Mouse (Mus musculus) kidney, postnatal 0 days (tissue): ENCODE data around the gene Atxn7l1. TPM values are rescaled to one million over a fixed set of nuclear protein-coding genes. Genes with fewer than 3 reads are reported as not detected.

Experiments used
- ATAC-seq: fragments of 200-750 bp; cut with Nextera tagmentation; replicated peaks from 2 replicates; pipeline ENCODE4 v1.8.0; 2017; ENCODE audit warnings: low read depth, moderate number of reproducible peaks, moderate TSS enrichment, moderate library complexity; ENCODE audit not compliant: low FRiP score
- DNase-seq: peaks from one replicate; pipeline ENCODE4 v3.0.0-alpha.2; 2016; ENCODE audit warnings: low spot score
- H3K27ac ChIP-seq: fragments of 300-500 bp; sonication (generic); 2 replicates; pipeline ENCODE4 v1.5.1; 2014; ENCODE audit warnings: mild to moderate bottlenecking
- H3K27me3 ChIP-seq: fragments of 300-500 bp; sonication (generic); 2 replicates; pipeline ENCODE4 v1.6.1; 2014; ENCODE audit warnings: low read length, mixed read lengths; ENCODE audit not compliant: insufficient read depth
- H3K36me3 ChIP-seq: fragments of 300-500 bp; sonication (generic); 2 replicates; pipeline ENCODE4 v1.6.1; 2014; ENCODE audit warnings: low read length, mixed read lengths; ENCODE audit not compliant: insufficient read depth
- H3K4me1 ChIP-seq: fragments of 300-500 bp; sonication (generic); replicated peaks from 2 replicates; pipeline ENCODE4 v1.6.1; 2014; ENCODE audit warnings: antibody characterized with exemption, low read length, mixed read lengths; ENCODE audit not compliant: insufficient read depth
- H3K4me2 ChIP-seq: fragments of 300-500 bp; sonication (generic); 2 replicates; pipeline ENCODE4 v1.6.1; 2014; ENCODE audit warnings: mild to moderate bottlenecking, low read length, moderate library complexity, mixed read lengths
- H3K4me3 ChIP-seq: fragments of 300-500 bp; sonication (generic); replicated peaks from 2 replicates; pipeline ENCODE4 v1.5.1; 2014; ENCODE audit warnings: low read depth, low read length
- H3K9ac ChIP-seq: fragments of 300-500 bp; sonication (generic); 2 replicates; pipeline ENCODE4 v1.6.1; 2014; ENCODE audit warnings: low read depth, low read length
- H3K9me3 ChIP-seq: fragments of 300-500 bp; sonication (generic); replicated peaks from 2 replicates; pipeline ENCODE4 v1.6.1; 2016; ENCODE audit warnings: low read length, inconsistent platforms, mixed read lengths
- CTCF ChIP-seq: IDR thresholded peaks from 2 replicates; pipeline ENCODE4 v1.5.1; 2016; ENCODE audit warnings: antibody characterized with exemption, low read depth, mild to moderate bottlenecking, moderate library complexity
- WGBS: fragments of 180-500 bp; shearing (Covaris S2); extraction: QIAGEN DNeasy Blood & Tissue Kit; methylation state at CpG from one replicate; pipeline ENCODE4 v1.1.7; 2014; 5-methylcytosine and 5-hydroxymethylcytosine counted together
- polyA plus RNA-seq: library from polyadenylated mRNA; unstranded; fragments of >200 nt; fragmentation: Nextera tagmentation; extraction: Ambion mirVana; gene quantifications from 2 replicates; pipeline ENCODE4 v1.2.1, GENCODE M21; 2015

Gene Atxn7l1
- 9.3 TPM in 2 replicates for polyA plus RNA-seq

- Histone ChIP-seq H3K27ac (peak within 1 kb of the TSS; percentile 3; the same call in 1 of the 2 replicates), H3K27me3 (no peaks in the 10 kb centered on the region), H3K36me3 (no peaks in the 10 kb centered on the region), H3K9me3 (no peaks in the 10 kb centered on the region), H3K4me3 (peak within 1 kb of the TSS; percentile 69), H3K9ac (peak within 1 kb of the TSS; percentile 75), H3K4me1 (peaks cover 14% of the 10 kb centered on the region), H3K4me2 (peak within 1 kb of the TSS; percentile 83)
- ATAC-seq, result peak; percentile 95
- TF ChIP-seq CTCF, result peak; percentile 84
- WGBS, result under 1% methylated on average over 51 of the region's 54 CpGs
- peak; percentile 97 for DNase-seq
Observed at GRCm38 (mm10) chr12:33147497-33148267, at the start of gene Atxn7l1. Gene Atxn7l1, plus strand, starts transcription at chr12:33147693.

- Histone ChIP-seq H3K4me1 (no peaks in the 10 kb centered on the region), H3K27me3 (no peaks in the 10 kb centered on the region), H3K36me3 (no peaks in the 10 kb centered on the region), H3K4me2 (no peak overlapping the region), H3K9me3 (no peaks in the 10 kb centered on the region), H3K9ac (no peak overlapping the region), H3K4me3 (no peak overlapping the region), H3K27ac (no peak overlapping the region)
- no peak for ATAC-seq
- WGBS, result 78% methylated on average over 8 of the region's 8 CpGs
- no peak for DNase-seq
- no peak for TF ChIP-seq CTCF
Observed at GRCm38 (mm10) chr12:33101627-33102026, 45.9 kb upstream of the Atxn7l1 start.

- no peak for ATAC-seq
- H3K4me2 ChIP-seq, result no peak overlapping the region
- H3K27ac ChIP-seq, result no peak overlapping the region
- no peaks in the 10 kb centered on the region for H3K4me1 ChIP-seq
- no peak for TF ChIP-seq CTCF
- DNase-seq, result peak; percentile 76
- WGBS, result 45% methylated on average over 15 of the region's 15 CpGs
- H3K9ac ChIP-seq, result no peak overlapping the region
- no peak overlapping the region for H3K4me3 ChIP-seq
- no peaks in the 10 kb centered on the region for H3K9me3 ChIP-seq
- H3K27me3 ChIP-seq, result no peaks in the 10 kb centered on the region
- H3K36me3 ChIP-seq, result no peaks in the 10 kb centered on the region
Observed at GRCm38 (mm10) chr12:33102342-33103115, 45.0 kb upstream of the Atxn7l1 start.

GRCm38 (mm10) chr12:33105724-33106123, 41.8 kb upstream of the Atxn7l1 start:
- Histone ChIP-seq H3K9me3 (no peaks in the 10 kb centered on the region), H3K4me2 (no peak overlapping the region), H3K27me3 (no peaks in the 10 kb centered on the region), H3K9ac (no peak overlapping the region), H3K4me3 (no peak overlapping the region), H3K4me1 (no peaks in the 10 kb centered on the region), H3K36me3 (no peaks in the 10 kb centered on the region), H3K27ac (no peak overlapping the region)
- no peak for DNase-seq
- ATAC-seq, result no peak
- 67% methylated on average over 4 of the region's 4 CpGs for WGBS
- no peak for TF ChIP-seq CTCF

- H3K27ac ChIP-seq, result no peak overlapping the region
- no peaks in the 10 kb centered on the region for H3K9me3 ChIP-seq
- no peaks in the 10 kb centered on the region for H3K27me3 ChIP-seq
- H3K9ac ChIP-seq, result no peak overlapping the region
- 82% methylated on average over 10 of the region's 10 CpGs for WGBS
- ATAC-seq, result no peak
- H3K4me1 ChIP-seq, result no peaks in the 10 kb centered on the region
- no peak overlapping the region for H3K4me2 ChIP-seq
- H3K4me3 ChIP-seq, result no peak overlapping the region
- DNase-seq, result no peak
- no peak for TF ChIP-seq CTCF
- H3K36me3 ChIP-seq, result no peaks in the 10 kb centered on the region
Observed at GRCm38 (mm10) chr12:33106438-33107167, 40.9 kb upstream of the Atxn7l1 start.

GRCm38 (mm10) chr12:33109531-33109930, 38.0 kb upstream of the Atxn7l1 start:
- no peak overlapping the region for H3K9ac ChIP-seq
- peak; percentile 72 for TF ChIP-seq CTCF
- no peaks in the 10 kb centered on the region for H3K9me3 ChIP-seq
- H3K36me3 ChIP-seq, result no peaks in the 10 kb centered on the region
- DNase-seq, result peak; percentile 67
- H3K4me2 ChIP-seq, result no peak overlapping the region
- no peaks in the 10 kb centered on the region for H3K27me3 ChIP-seq
- no peak overlapping the region for H3K27ac ChIP-seq
- H3K4me1 ChIP-seq, result no peaks in the 10 kb centered on the region
- no peak overlapping the region for H3K4me3 ChIP-seq
- no peak for ATAC-seq
